Mouse (Mus musculus) thymus, postnatal 10 days (tissue): ENCODE data around the gene Ppp1r8.

Experiments used
- DNase-seq, 2 experiments: peaks; one replicate each; pipeline ENCODE4 v3.0.0; 2021; ENCODE audit warnings: low spot score in 2 of 2

The Ppp1r8 gene

GRCm38 (mm10) chr4:132783732-132784131 is 59.2 kb downstream of the Ppp1r8 start:
- no peak for DNase-seq

DNA sequence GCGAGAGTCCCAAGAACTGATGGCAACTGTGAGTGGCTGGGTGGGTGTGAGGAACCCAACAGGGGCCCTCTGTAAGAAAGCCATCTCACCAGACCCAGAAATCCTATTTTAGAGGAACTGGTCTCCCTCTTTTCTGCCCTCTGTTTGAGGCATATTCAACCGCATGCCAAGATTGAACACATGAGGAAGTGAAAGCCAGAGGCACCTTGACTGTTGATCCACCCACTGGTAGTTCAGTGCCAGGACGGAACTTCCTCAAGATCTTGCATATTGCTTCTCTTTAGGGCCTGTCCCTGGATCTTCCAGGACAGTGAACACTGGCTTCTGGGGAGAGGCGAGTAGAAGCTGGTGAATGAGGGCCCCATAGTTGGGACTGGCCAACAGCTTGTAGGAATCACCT is 62.7 kb downstream of the Ppp1r8 start:
- no peak for DNase-seq

- DNase-seq = no peak
These were observed 64.3 kb downstream of the Ppp1r8 start for GRCm38 (mm10) chr4:132778562-132779201.
